Mouse (Mus musculus) cerebellum, adult 11 months (tissue): ENCODE measurements around the gene Prr19.
"Not testable (repeated sequence)": the region's sequence is repeated elsewhere in the genome, so short reads cannot be mapped to it uniquely, and the experiment has no call there.

ENCODE experiments used
- DNase-seq: peaks from one replicate; pipeline ENCODE4 v3.0.0; 2022

Gene Prr19

DNA sequence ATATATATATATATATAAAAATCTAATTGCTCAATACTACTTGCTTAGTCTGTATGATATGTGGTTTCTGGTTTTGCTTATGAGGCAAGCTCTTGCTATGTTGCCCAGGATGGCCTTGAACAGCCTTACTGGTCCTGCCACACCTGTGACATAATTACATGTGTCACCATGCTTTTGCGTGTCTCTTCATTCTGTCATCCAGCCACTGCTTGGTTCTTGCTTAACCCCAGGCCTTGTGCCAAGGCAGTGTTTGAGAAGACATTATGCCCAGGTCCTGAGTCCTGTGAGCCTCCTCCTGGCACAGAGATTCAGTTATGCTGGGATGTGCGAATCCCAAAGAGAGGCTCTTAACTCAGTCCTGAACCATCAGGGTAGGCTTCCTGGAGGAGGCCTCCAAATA is 22.0 kb downstream of the Prr19 start:
- no peak for DNase-seq

DNA sequence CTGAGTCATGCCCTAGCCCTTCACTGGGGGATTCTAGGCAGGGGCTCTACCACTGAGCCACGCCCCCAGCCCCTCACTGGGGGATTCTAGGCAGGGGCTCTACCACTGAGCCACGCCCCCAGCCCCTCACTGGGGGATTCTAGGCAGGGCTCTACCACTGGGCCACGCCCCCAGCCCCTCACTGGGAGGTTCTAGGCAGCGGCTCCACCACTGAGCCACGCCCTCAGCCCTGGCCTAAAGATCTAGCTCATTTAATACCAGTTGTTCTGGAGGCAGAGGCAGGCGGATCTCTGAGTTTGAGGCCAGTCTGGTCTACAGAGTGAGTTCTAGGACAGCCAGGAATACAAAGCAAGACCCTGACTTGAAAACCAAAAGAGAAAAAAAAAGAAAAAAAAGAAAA is 24.2 kb downstream of the Prr19 start:
- not testable (repeated sequence) for DNase-seq

DNA sequence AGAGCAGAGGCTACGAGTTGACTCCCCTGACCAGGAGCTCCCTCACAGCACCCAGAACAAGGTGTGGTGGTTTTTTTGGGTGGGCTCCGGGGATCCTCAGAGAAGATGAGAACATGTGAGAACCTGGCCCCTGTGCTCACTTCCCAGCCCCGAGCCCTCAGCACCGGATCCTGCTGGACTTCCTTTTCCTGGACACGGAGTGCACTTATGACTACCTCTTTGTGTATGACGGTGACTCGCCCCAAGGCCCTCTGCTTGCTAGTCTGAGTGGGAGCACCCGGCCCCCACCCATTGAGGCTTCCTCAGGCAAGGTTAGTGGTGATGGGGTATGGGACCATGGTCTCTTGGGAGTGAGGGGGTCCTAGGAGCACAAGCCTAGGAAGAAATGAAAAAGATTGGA is 25.0 kb downstream of the Prr19 start:
- no peak for DNase-seq

DNA sequence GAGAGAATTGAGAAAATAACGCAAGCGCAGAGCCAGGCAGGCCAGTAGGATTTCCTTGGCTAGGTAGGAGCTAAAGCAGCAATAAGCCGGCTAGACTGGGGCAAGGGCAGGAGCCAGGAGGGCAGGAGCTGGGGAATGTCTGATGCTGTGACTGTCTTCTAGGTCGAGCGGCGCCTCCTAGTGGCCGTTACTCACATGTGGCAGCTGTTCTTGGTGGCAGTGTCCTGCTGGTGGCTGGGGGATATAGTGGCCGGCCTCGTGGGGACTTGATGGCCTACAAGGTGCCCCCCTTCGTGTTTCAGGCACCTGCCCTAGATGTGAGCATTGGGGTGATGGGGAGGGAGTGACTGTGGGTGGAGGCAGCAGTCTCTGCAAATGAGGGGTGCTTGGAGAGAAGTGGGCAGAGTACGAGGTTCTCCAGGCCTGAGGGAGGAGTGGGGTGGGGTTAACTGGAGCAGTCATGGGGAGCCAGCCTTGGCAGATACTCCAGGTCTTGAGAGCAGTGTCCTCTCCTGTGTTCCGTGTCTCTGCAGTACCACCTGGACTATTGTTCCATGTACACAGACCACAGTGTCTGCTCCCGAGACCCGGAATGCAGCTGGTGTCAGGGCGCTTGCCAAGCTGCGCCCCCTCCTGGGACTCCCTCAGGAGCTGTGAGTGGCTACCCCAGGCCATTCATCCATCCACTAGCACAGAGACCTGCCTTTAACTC is 32.5 kb downstream of the Prr19 start:
- DNase-seq, result peak; percentile 65

DNA sequence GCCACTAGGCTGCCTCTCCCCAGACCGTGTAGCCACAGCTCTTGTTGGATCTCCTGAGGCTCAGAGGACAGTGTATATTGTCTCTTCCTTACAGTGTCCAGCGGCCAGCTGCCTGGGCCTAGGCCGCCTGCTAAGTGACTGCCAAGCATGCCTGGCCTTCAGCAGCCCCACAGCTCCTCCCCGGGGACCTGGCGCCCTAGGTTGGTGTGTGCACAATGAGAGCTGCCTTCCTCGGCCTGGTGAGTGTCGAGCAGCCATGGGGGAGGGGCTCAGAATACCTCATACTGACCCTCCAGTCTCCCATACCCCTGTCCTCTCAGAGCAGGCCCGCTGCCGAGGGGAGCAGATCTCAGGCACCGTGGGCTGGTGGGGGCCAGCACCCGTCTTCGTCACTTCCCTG is 33.3 kb downstream of the Prr19 start:
- DNase-seq, result no peak

DNA sequence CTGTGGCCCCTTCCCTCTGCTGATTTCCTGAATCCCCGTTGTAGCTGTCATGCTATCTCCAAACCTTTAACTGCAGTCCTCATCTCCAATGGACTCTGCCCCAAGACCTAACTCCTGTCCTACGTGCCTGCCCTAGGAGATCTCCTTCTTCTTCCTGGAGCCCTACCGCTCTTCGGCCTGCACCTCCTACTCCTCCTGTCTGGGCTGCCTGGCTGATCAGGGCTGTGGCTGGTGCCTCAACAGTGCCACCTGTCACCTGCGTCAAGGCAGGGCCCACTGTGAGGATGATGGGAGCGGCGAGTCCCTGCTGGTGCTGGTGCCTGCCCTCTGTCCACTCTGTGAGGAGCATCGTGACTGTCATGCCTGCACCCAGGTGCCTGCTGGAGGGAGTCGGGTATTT is 38.1 kb downstream of the Prr19 start:
- DNase-seq, result no peak

DNA sequence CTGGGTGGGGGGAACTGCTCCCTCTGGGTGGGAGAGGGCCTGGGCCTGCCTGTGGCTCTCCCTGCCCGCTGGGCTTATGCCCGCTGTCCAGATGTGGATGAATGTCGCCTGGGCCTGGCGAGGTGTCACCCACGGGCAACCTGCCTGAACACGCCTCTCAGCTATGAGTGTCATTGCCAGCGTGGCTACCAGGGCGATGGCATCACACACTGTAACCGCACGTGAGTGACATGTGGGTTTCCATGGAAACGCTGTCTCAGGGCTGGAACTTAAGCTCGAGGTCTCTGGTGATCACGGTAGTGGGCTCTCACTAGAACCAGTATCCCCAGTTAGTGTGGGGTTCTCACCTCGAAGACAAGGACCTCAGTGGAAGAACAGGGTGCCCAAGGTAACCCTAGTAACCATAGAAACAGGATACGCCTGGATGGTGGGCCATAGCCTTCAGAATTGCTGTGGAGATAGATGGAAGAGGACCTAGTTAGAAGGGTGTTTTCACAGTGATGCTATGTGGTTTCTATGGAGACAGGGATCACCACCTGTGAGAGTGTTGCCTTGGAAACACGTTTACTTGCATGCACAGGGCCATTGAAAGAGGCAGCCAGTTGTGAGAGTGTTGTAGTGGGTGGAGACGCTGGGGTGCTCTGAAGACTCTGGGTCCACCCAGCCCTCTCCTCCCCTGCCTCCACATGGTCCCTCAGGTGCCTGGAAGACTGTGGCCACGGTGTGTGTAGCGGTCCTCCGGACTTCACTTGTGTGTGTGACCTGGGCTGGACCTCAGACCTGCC is 40.0 kb downstream of the Prr19 start:
- DNase-seq, result no peak

DNA sequence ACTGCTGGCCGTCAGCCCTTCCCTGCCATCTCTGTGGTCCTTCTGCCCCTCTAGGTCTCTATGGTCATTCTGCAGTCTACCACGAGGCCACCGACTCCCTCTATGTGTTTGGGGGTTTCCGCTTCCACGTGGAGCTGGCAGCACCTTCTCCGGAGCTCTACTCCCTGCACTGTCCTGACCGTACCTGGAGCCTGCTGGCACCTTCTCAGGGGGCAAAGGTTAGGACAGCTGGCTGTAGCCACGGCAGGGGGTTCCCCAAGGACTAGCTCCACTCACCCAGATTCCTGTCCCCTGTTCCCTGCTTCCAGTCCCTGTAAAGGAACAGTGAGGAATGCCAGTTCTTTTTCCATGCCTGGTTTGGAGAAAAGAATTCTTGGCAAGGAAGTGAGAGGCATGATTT is 47.6 kb downstream of the Prr19 start:
- no peak for DNase-seq
